Mouse (Mus musculus) layer of hippocampus, adult 8-10 months (tissue): ENCODE results near the gene Enox1. TPM values are rescaled to one million over a fixed set of nuclear protein-coding genes. Genes with fewer than 3 reads are reported as not detected.
A peak's percentile ranks its signal among the peaks of the same experiment; 100 is the strongest.
"Not testable (repeated sequence)": the region's sequence is repeated elsewhere in the genome, so short reads cannot be mapped to it uniquely, and the experiment has no call there.

Experiments used
- DNase-seq, 2 experiments: peaks; one replicate each; pipeline ENCODE4 v3.0.0; 2022; ENCODE audit warnings: low spot score in 2 of 2
- total RNA-seq, 4 experiments: library from RNA; stranded (reverse); gene quantifications; 2 replicates each; pipeline ENCODE4 v1.2.4; 2022

Gene Enox1
- 10 to 100 TPM; 52.2 to 66.6 (median 56.4) TPM for total RNA-seq

- DNase-seq: peak; percentile 77 to 78
Observed at GRCm38 (mm10) chr14:77156222-77156910, at the start of gene Enox1. Gene Enox1, plus strand, starts transcription at chr14:77156763.

GRCm38 (mm10) chr14:77110622-77111021 lies 45.9 kb upstream of the Enox1 start:
- DNase-seq: not testable (repeated sequence)

GRCm38 (mm10) chr14:77130612-77131011 lies 26.0 kb upstream of the Enox1 start:
- DNase-seq: no peak

- DNase-seq: no peak
Observed at GRCm38 (mm10) chr14:77136936-77137335, 19.6 kb upstream of the Enox1 start.

- DNase-seq: peak; percentile 58 to 81
Observed at GRCm38 (mm10) chr14:77141324-77142282, 15.0 kb upstream of the Enox1 start.

GRCm38 (mm10) chr14:77145103-77145502 lies 11.5 kb upstream of the Enox1 start:
- DNase-seq: no peak

- no peak for DNase-seq
Observed at GRCm38 (mm10) chr14:77147635-77148034, 8.9 kb upstream of the Enox1 start.

- no peak for DNase-seq
Observed at GRCm38 (mm10) chr14:77150556-77150955, 6.0 kb upstream of the Enox1 start.

GRCm38 (mm10) chr14:77151431-77151830 lies 5.1 kb upstream of the Enox1 start:
- no peak for DNase-seq

- DNase-seq: no peak
Observed at GRCm38 (mm10) chr14:77156911-77157504, 445 bp downstream of the Enox1 start.

GRCm38 (mm10) chr14:77157505-77157911 lies 945 bp downstream of the Enox1 start:
- DNase-seq: peak; percentile 87 to 89

- no peak for DNase-seq
Observed at GRCm38 (mm10) chr14:77159397-77159796, 2.8 kb downstream of the Enox1 start.

GRCm38 (mm10) chr14:77162496-77162895 lies 5.9 kb downstream of the Enox1 start:
- no peak for DNase-seq

GRCm38 (mm10) chr14:77164396-77164795 lies 7.8 kb downstream of the Enox1 start:
- no peak for DNase-seq

GRCm38 (mm10) chr14:77168161-77168560 lies 11.6 kb downstream of the Enox1 start:
- no peak for DNase-seq

- DNase-seq: no peak
Observed at GRCm38 (mm10) chr14:77174491-77174890, 17.9 kb downstream of the Enox1 start.

- no peak for DNase-seq
Observed at GRCm38 (mm10) chr14:77174931-77175330, 18.4 kb downstream of the Enox1 start.

- peak; percentile 39 to 41 for DNase-seq
Observed at GRCm38 (mm10) chr14:77180241-77180640, 23.7 kb downstream of the Enox1 start.

GRCm38 (mm10) chr14:77180753-77181374 lies 24.3 kb downstream of the Enox1 start:
- no peak for DNase-seq

- no peak for DNase-seq
Observed at GRCm38 (mm10) chr14:77183491-77183890, 26.9 kb downstream of the Enox1 start.

GRCm38 (mm10) chr14:77190158-77190557 lies 33.6 kb downstream of the Enox1 start:
- no peak for DNase-seq
